Mouse (Mus musculus) olfactory bulb, adult 2 months (tissue): ENCODE data around the gene Med26.

Source experiments
- CTCF ChIP-seq: fragments of 200-500 bp; IDR thresholded peaks from 2 replicates; pipeline ENCODE4 v1.5.1; 2012; ENCODE audit warnings: low read depth, mild to moderate bottlenecking, low read length, moderate library complexity; ENCODE audit not compliant: insufficient read depth
- POLR2A ChIP-seq: fragments of 200-500 bp; IDR thresholded peaks from 2 replicates; pipeline ENCODE4 v1.6.1; 2012; ENCODE audit warnings: mild to moderate bottlenecking, low read depth, low read length, moderate library complexity; ENCODE audit not compliant: insufficient read depth

- no peak for TF ChIP-seq CTCF
- TF ChIP-seq POLR2A = no peak
These were observed 88.1 kb downstream of the Med26 start for GRCm38 (mm10) chr8:72459881-72460533.
